ENCODE assay signal across 14 mouse cellular contexts in genomic region chr10:127077515-127077914, GRCm38 (mm10). TPM values are rescaled to one million over a fixed set of nuclear protein-coding genes. Genes with fewer than 3 reads are reported as not detected.
DNase-seq lines count a peak whose midpoint lies in the region; ATAC-seq lines count a peak whose summit lies in the region.
"Had no signal": no experiment of that assay in that cellular context is flagged by ENCODE, and none has a peak within 500 bp of the region (broad histone marks: within the 10 kb centered on the region; RNA-seq: fewer than 3 reads in every experiment).

No protein-coding gene starts in this region.

- peaks cover 56% of the 10 kb centered on the region for H3K4me1 ChIP-seq in hindbrain, embryonic 10.5 days (replicated peaks)
- peaks cover 21% of the 10 kb centered on the region for H3K4me1 ChIP-seq in hindbrain, embryonic 11.5 days (replicated peaks; ENCODE audit: control insufficient read depth, insufficient read depth, low read length)
- peaks cover 38% of the 10 kb centered on the region for H3K4me1 ChIP-seq in embryonic facial prominence, embryonic 13.5 days
- H3K4me1 ChIP-seq in hindbrain, embryonic 14.5 days (replicated peaks; ENCODE audit: control insufficient read depth, insufficient read depth, low read length) = peaks cover 40% of the 10 kb centered on the region
- H3K4me1 ChIP-seq in neural tube, embryonic 12.5 days = peaks cover 44% of the 10 kb centered on the region
- H3K4me1 ChIP-seq in heart, embryonic 12.5 days (replicated peaks) = peaks cover 31% of the 10 kb centered on the region

- no peak overlapping the region for H3K9ac ChIP-seq in hindbrain, embryonic 11.5 days (ENCODE audit: low read depth, low read length)
- no peak overlapping the region for H3K9ac ChIP-seq in embryonic facial prominence, embryonic 13.5 days
- peak overlapping the region; percentile 45 for H3K9ac ChIP-seq in hindbrain, embryonic 14.5 days
- H3K9ac ChIP-seq in neural tube, embryonic 12.5 days = peak overlapping the region; percentile 4; the same call in 1 of the 2 replicates
- H3K9ac ChIP-seq in heart, embryonic 12.5 days = no peak overlapping the region

- no peak for ATAC-seq in hindbrain, embryonic 11.5 days (ENCODE audit: low FRiP score)
- no peak for ATAC-seq in embryonic facial prominence, embryonic 13.5 days (ENCODE audit: insufficient number of reproducible peaks, insufficient read depth, low FRiP score, low TSS enrichment, low read depth)
- no peak for ATAC-seq in hindbrain, embryonic 14.5 days (ENCODE audit: low FRiP score)
- no peak for ATAC-seq in neural tube, embryonic 12.5 days (ENCODE audit: low FRiP score, low read depth)
- ATAC-seq in heart, embryonic 12.5 days (ENCODE audit: insufficient number of reproducible peaks, low FRiP score) = no peak

- H3K27me3 ChIP-seq in hindbrain, embryonic 10.5 days (ENCODE audit: insufficient read depth, poor library complexity, severe bottlenecking) = peaks cover 77% of the 10 kb centered on the region
- peaks cover 42% of the 10 kb centered on the region for H3K27me3 ChIP-seq in hindbrain, embryonic 11.5 days (ENCODE audit: control insufficient read depth, insufficient read depth, low read length)
- H3K27me3 ChIP-seq in embryonic facial prominence, embryonic 13.5 days = peaks cover 75% of the 10 kb centered on the region
- H3K27me3 ChIP-seq in hindbrain, embryonic 14.5 days (ENCODE audit: control insufficient read depth, insufficient read depth, low read length) = peaks cover 12% of the 10 kb centered on the region
- peaks cover 53% of the 10 kb centered on the region for H3K27me3 ChIP-seq in neural tube, embryonic 12.5 days (replicated peaks)
- H3K27me3 ChIP-seq in heart, embryonic 12.5 days (replicated peaks) = peaks cover 78% of the 10 kb centered on the region

- no peaks in the 10 kb centered on the region for H3K9me3 ChIP-seq in hindbrain, embryonic 10.5 days
- no peaks in the 10 kb centered on the region for H3K9me3 ChIP-seq in hindbrain, embryonic 11.5 days (ENCODE audit: control insufficient read depth, low read length)
- H3K9me3 ChIP-seq in embryonic facial prominence, embryonic 13.5 days = no peaks in the 10 kb centered on the region
- no peaks in the 10 kb centered on the region for H3K9me3 ChIP-seq in hindbrain, embryonic 14.5 days (ENCODE audit: control insufficient read depth, low read length)
- H3K9me3 ChIP-seq in neural tube, embryonic 12.5 days = no peaks in the 10 kb centered on the region
- H3K9me3 ChIP-seq in heart, embryonic 12.5 days (replicated peaks) = no peaks in the 10 kb centered on the region

- no peak overlapping the region; the same call in 1 of the 2 replicates for H3K4me2 ChIP-seq in hindbrain, embryonic 11.5 days (replicated peaks; ENCODE audit: low read depth, low read length)
- H3K4me2 ChIP-seq in embryonic facial prominence, embryonic 13.5 days = peak overlapping the region; percentile 99; the same call in 1 of the 2 replicates
- H3K4me2 ChIP-seq in hindbrain, embryonic 14.5 days (replicated peaks) = peak overlapping the region; percentile 95
- peak overlapping the region; percentile 98 for H3K4me2 ChIP-seq in neural tube, embryonic 12.5 days (replicated peaks)
- no peak overlapping the region for H3K4me2 ChIP-seq in heart, embryonic 12.5 days

- DNase-seq in hindbrain, embryonic 10.5 days (ENCODE audit: low spot score) = no peak
- DNase-seq in hindbrain, embryonic 11.5 days (ENCODE audit: low spot score) = no peak
- no peak for DNase-seq in hindbrain, embryonic 14.5 days (ENCODE audit: low spot score)
- no peak for DNase-seq in gastrocnemius, postnatal 10 days
- DNase-seq in kidney, postnatal 25 days = no peak
- DNase-seq: cerebellum, postnatal 36 days; gastrocnemius, postnatal 25 days; kidney, postnatal 36 days had no signal

- H3K27ac ChIP-seq in hindbrain, embryonic 10.5 days = 0 out of 2 replicates have a peak overlapping the region, but pooled peaks have one; percentile 31
- no peak overlapping the region for H3K27ac ChIP-seq in hindbrain, embryonic 11.5 days (ENCODE audit: low read depth, low read length)
- H3K27ac ChIP-seq in embryonic facial prominence, embryonic 13.5 days = no peak overlapping the region
- H3K27ac ChIP-seq in hindbrain, embryonic 14.5 days = peak overlapping the region; percentile 90
- no peak overlapping the region for H3K27ac ChIP-seq in neural tube, embryonic 12.5 days
- no peak overlapping the region for H3K27ac ChIP-seq in heart, embryonic 12.5 days (ENCODE audit: poor library complexity, severe bottlenecking)

- no peaks in the 10 kb centered on the region for H3K36me3 ChIP-seq in hindbrain, embryonic 10.5 days
- no peaks in the 10 kb centered on the region for H3K36me3 ChIP-seq in hindbrain, embryonic 11.5 days (ENCODE audit: control insufficient read depth, insufficient read depth, low read length)
- H3K36me3 ChIP-seq in embryonic facial prominence, embryonic 13.5 days = no peaks in the 10 kb centered on the region
- H3K36me3 ChIP-seq in hindbrain, embryonic 14.5 days (replicated peaks; ENCODE audit: control insufficient read depth, insufficient read depth) = 0 out of 2 replicates have a peak, but pooled peaks cover under 1% of the 10 kb centered on the region
- no peaks in the 10 kb centered on the region for H3K36me3 ChIP-seq in neural tube, embryonic 12.5 days
- no peaks in the 10 kb centered on the region for H3K36me3 ChIP-seq in heart, embryonic 12.5 days

- WGBS in hindbrain, embryonic 10.5 days = 4% methylated on average over 10 of the region's 10 CpGs
- 4% methylated on average over 10 of the region's 10 CpGs for WGBS in hindbrain, embryonic 11.5 days
- WGBS in embryonic facial prominence, embryonic 13.5 days = 2% methylated on average over 10 of the region's 10 CpGs
- 5% methylated on average over 10 of the region's 10 CpGs for WGBS in hindbrain, embryonic 14.5 days
- WGBS in neural tube, embryonic 12.5 days = 4% methylated on average over 10 of the region's 10 CpGs
- 8% methylated on average over 10 of the region's 10 CpGs for WGBS in heart, embryonic 12.5 days

- peak overlapping the region; percentile 78; the same call in 1 of the 2 replicates for H3K4me3 ChIP-seq in hindbrain, embryonic 10.5 days
- no peak overlapping the region; the same call in 1 of the 2 replicates for H3K4me3 ChIP-seq in hindbrain, embryonic 11.5 days (ENCODE audit: low read depth, low read length)
- no peak overlapping the region for H3K4me3 ChIP-seq in embryonic facial prominence, embryonic 13.5 days
- peak overlapping the region; percentile 47 for H3K4me3 ChIP-seq in hindbrain, embryonic 14.5 days (replicated peaks; ENCODE audit: low read length)
- H3K4me3 ChIP-seq in neural tube, embryonic 12.5 days = no peak overlapping the region
- no peak overlapping the region for H3K4me3 ChIP-seq in heart, embryonic 12.5 days
- H3K4me3 ChIP-seq: erythroblast, embryonic 14.5 days had no signal

RNA-seq across cellular contexts. Expression of gene Agap2, which starts 2.4 kb away (rescaled TPM):
- 0.12 and 0.33 TPM in 2 replicates for polyA plus RNA-seq in hindbrain, embryonic 10.5 days (2016; fragmentation: Nextera tagmentation; extraction: Ambion mirVana)
- 0.68 and 1.2 TPM in 2 replicates for polyA plus RNA-seq in hindbrain, embryonic 11.5 days (2014; fragmentation: Nextera tagmentation; extraction: Ambion mirVana)
- polyA plus RNA-seq in embryonic facial prominence, embryonic 13.5 days (2015; fragmentation: Nextera tagmentation; extraction: Ambion mirVana) = 0.18 and 0.34 TPM in 2 replicates
- polyA plus RNA-seq in hindbrain, embryonic 14.5 days (2014; fragmentation: Nextera tagmentation; extraction: Ambion mirVana) = 6.7 and 8.2 TPM in 2 replicates
- polyA plus RNA-seq in neural tube, embryonic 12.5 days (2016; fragmentation: Nextera tagmentation; extraction: Ambion mirVana) = 1.1 and 1.3 TPM in 2 replicates
- total RNA-seq in gastrocnemius, postnatal 10 days (2021) = 1 to 10 TPM; 2.7 to 3.4 TPM
- polyA plus RNA-seq in heart, embryonic 12.5 days (2016; fragmentation: Nextera tagmentation; extraction: Ambion mirVana) = 0.03 TPM in 1 of 2 replicates, not detected in the other

RNA-seq across cellular contexts. Expression of gene Tspan31, which starts 7.5 kb away (rescaled TPM):
- polyA plus RNA-seq in hindbrain, embryonic 10.5 days (2016; fragmentation: Nextera tagmentation; extraction: Ambion mirVana) = 177 and 187 TPM in 2 replicates
- polyA plus RNA-seq in hindbrain, embryonic 11.5 days (2014; fragmentation: Nextera tagmentation; extraction: Ambion mirVana) = 111 and 140 TPM in 2 replicates
- polyA plus RNA-seq in embryonic facial prominence, embryonic 13.5 days (2015; fragmentation: Nextera tagmentation; extraction: Ambion mirVana) = 176 and 179 TPM in 2 replicates
- 54.4 and 83.3 TPM in 2 replicates for polyA plus RNA-seq in hindbrain, embryonic 14.5 days (2014; fragmentation: Nextera tagmentation; extraction: Ambion mirVana)
- 137 and 147 TPM in 2 replicates for polyA plus RNA-seq in neural tube, embryonic 12.5 days (2016; fragmentation: Nextera tagmentation; extraction: Ambion mirVana)
- 10 to 100 TPM; 29.7 to 32.0 TPM for total RNA-seq in gastrocnemius, postnatal 10 days (2021)
- 119 and 124 TPM in 2 replicates for polyA plus RNA-seq in heart, embryonic 12.5 days (2016; fragmentation: Nextera tagmentation; extraction: Ambion mirVana)

RNA-seq across cellular contexts. Expression of gene Cdk4, which starts 14.2 kb away (rescaled TPM):
- 2,665 and 2,802 TPM in 2 replicates for polyA plus RNA-seq in hindbrain, embryonic 10.5 days (2016; fragmentation: Nextera tagmentation; extraction: Ambion mirVana)
- 2,639 and 2,665 TPM in 2 replicates for polyA plus RNA-seq in hindbrain, embryonic 11.5 days (2014; fragmentation: Nextera tagmentation; extraction: Ambion mirVana)
- 1,992 and 2,100 TPM in 2 replicates for polyA plus RNA-seq in embryonic facial prominence, embryonic 13.5 days (2015; fragmentation: Nextera tagmentation; extraction: Ambion mirVana)
- 764 and 784 TPM in 2 replicates for polyA plus RNA-seq in hindbrain, embryonic 14.5 days (2014; fragmentation: Nextera tagmentation; extraction: Ambion mirVana)
- 1,857 and 1,896 TPM in 2 replicates for polyA plus RNA-seq in neural tube, embryonic 12.5 days (2016; fragmentation: Nextera tagmentation; extraction: Ambion mirVana)
- total RNA-seq in gastrocnemius, postnatal 10 days (2021) = 100 to 1,000 TPM; 122 to 147 TPM
- 1,080 and 1,140 TPM in 2 replicates for polyA plus RNA-seq in heart, embryonic 12.5 days (2016; fragmentation: Nextera tagmentation; extraction: Ambion mirVana)

RNA-seq across cellular contexts. Expression of gene March9, which starts 17.5 kb away (rescaled TPM):
- 1.2 and 1.6 TPM in 2 replicates for polyA plus RNA-seq in hindbrain, embryonic 10.5 days (2016; fragmentation: Nextera tagmentation; extraction: Ambion mirVana)
- 3.6 and 4.2 TPM in 2 replicates for polyA plus RNA-seq in hindbrain, embryonic 11.5 days (2014; fragmentation: Nextera tagmentation; extraction: Ambion mirVana)
- polyA plus RNA-seq in embryonic facial prominence, embryonic 13.5 days (2015; fragmentation: Nextera tagmentation; extraction: Ambion mirVana) = 1.5 and 1.6 TPM in 2 replicates
- polyA plus RNA-seq in hindbrain, embryonic 14.5 days (2014; fragmentation: Nextera tagmentation; extraction: Ambion mirVana) = 12.0 and 12.9 TPM in 2 replicates
- polyA plus RNA-seq in neural tube, embryonic 12.5 days (2016; fragmentation: Nextera tagmentation; extraction: Ambion mirVana) = 6.1 TPM in 2 replicates
- 1 to 10 TPM; 1.1 to 2.0 TPM for total RNA-seq in gastrocnemius, postnatal 10 days (2021)
- polyA plus RNA-seq in heart, embryonic 12.5 days (2016; fragmentation: Nextera tagmentation; extraction: Ambion mirVana) = 0.10 and 0.28 TPM in 2 replicates
- polyA plus RNA-seq: erythroblast, embryonic 14.5 days; liver, embryonic 16.5 days had no signal

RNA-seq across cellular contexts. Expression of gene Cyp27b1, which starts 29.5 kb away (rescaled TPM):
- 0.06 and 0.34 TPM in 2 replicates for polyA plus RNA-seq in hindbrain, embryonic 10.5 days (2016; fragmentation: Nextera tagmentation; extraction: Ambion mirVana)
- 0.11 and 0.20 TPM in 2 replicates for polyA plus RNA-seq in hindbrain, embryonic 11.5 days (2014; fragmentation: Nextera tagmentation; extraction: Ambion mirVana)
- polyA plus RNA-seq in embryonic facial prominence, embryonic 13.5 days (2015; fragmentation: Nextera tagmentation; extraction: Ambion mirVana) = 0.08 and 0.11 TPM in 2 replicates
- polyA plus RNA-seq in hindbrain, embryonic 14.5 days (2014; fragmentation: Nextera tagmentation; extraction: Ambion mirVana) = 0.08 TPM in 1 of 2 replicates, not detected in the other
- polyA plus RNA-seq in neural tube, embryonic 12.5 days (2016; fragmentation: Nextera tagmentation; extraction: Ambion mirVana) = 0.13 and 0.25 TPM in 2 replicates
- total RNA-seq in gastrocnemius, postnatal 10 days (2021) = under 1 TPM; 0.45 to 0.49 TPM
- polyA plus RNA-seq in heart, embryonic 12.5 days (2016; fragmentation: Nextera tagmentation; extraction: Ambion mirVana) = 0.18 TPM in 1 of 2 replicates, not detected in the other
- polyA plus RNA-seq: erythroblast, embryonic 14.5 days; heart, embryonic 14.5 days had no signal

Comparison
In these comparisons a context has a peak if more than half of its experiments do, and no peak if none do; other contexts are left out.
1. H3K27ac ChIP-seq: peak in hindbrain, embryonic 10.5 days (single experiment) and hindbrain, embryonic 14.5 days (single experiment); none in hindbrain, embryonic 11.5 days (single experiment), embryonic facial prominence, embryonic 13.5 days (single experiment), neural tube, embryonic 12.5 days (single experiment) and heart, embryonic 12.5 days (single experiment).
2. H3K4me3 ChIP-seq: peak in hindbrain, embryonic 10.5 days (single experiment) and hindbrain, embryonic 14.5 days (single experiment); none in hindbrain, embryonic 11.5 days (single experiment), embryonic facial prominence, embryonic 13.5 days (single experiment), neural tube, embryonic 12.5 days (single experiment) and heart, embryonic 12.5 days (single experiment).
3. H3K4me2 ChIP-seq: peak in embryonic facial prominence, embryonic 13.5 days (single experiment), hindbrain, embryonic 14.5 days (single experiment) and neural tube, embryonic 12.5 days (single experiment); none in hindbrain, embryonic 11.5 days (single experiment) and heart, embryonic 12.5 days (single experiment).
4. H3K9ac ChIP-seq: peak in hindbrain, embryonic 14.5 days (single experiment) and neural tube, embryonic 12.5 days (single experiment); none in hindbrain, embryonic 11.5 days (single experiment), embryonic facial prominence, embryonic 13.5 days (single experiment) and heart, embryonic 12.5 days (single experiment).